Mouse (Mus musculus) left cerebral cortex, postnatal 25 days (tissue): ENCODE data around the gene Carmil1. TPM values are rescaled to one million over a fixed set of nuclear protein-coding genes. Genes with fewer than 3 reads are reported as not detected.
"Not testable (repeated sequence)": the region's sequence is repeated elsewhere in the genome, so short reads cannot be mapped to it uniquely, and the experiment has no call there.

ENCODE experiments used
- DNase-seq, 2 experiments: peaks; one replicate each; pipeline ENCODE4 v3.0.0; 2022; ENCODE audit warnings: low spot score in 2 of 2, mixed read lengths in 1 of 2
- intact Hi-C: fragments of 180-260 bp; cut with DNase I; formaldehyde crosslinking; loops from one replicate; pipeline ENCODE4 v1.15.1; 2025
- total RNA-seq, 2 experiments: library from RNA; stranded (reverse); gene quantifications; 2 replicates each; pipeline ENCODE4 v1.2.3; 2021

Carmil1 gene
- total RNA-seq, 2 experiments from 2014 or later = 27.4 to 37.2 TPM

GRCm38 (mm10) chr13:24117181-24117812 lies 163.3 kb downstream of the Carmil1 start:
- intact Hi-C loops = no loop called here
- no peak for DNase-seq

- peak; percentile 39 to 70 for DNase-seq
- intact Hi-C loops = loop anchor here (1.0 kb wide), 1 partner anchor 168 kb away; no protein-coding TSS in a partner anchor
Observed at GRCm38 (mm10) chr13:24112689-24113348, 167.8 kb downstream of the Carmil1 start.

GRCm38 (mm10) chr13:24110329-24110728 lies 170.3 kb downstream of the Carmil1 start:
- DNase-seq = no peak
- intact Hi-C loops = no loop called here

GRCm38 (mm10) chr13:24108282-24108681 lies 172.3 kb downstream of the Carmil1 start:
- DNase-seq = no peak
- intact Hi-C loops = no loop called here

GRCm38 (mm10) chr13:24107058-24107457 lies 173.5 kb downstream of the Carmil1 start:
- intact Hi-C loops = no loop called here

GRCm38 (mm10) chr13:24105838-24106237 lies 174.8 kb downstream of the Carmil1 start:
- DNase-seq = no peak
- intact Hi-C loops = no loop called here

More at GRCm38 (mm10) chr13:24107058-24107457, 173.5 kb downstream of the Carmil1 start:
- DNase-seq = no peak

GRCm38 (mm10) chr13:24105340-24105669 lies 175.3 kb downstream of the Carmil1 start:
- DNase-seq = no peak
- intact Hi-C loops = no loop called here

- intact Hi-C loops = not testable (repeated sequence)
Observed at GRCm38 (mm10) chr13:24104611-24105339, 175.8 kb downstream of the Carmil1 start.

GRCm38 (mm10) chr13:24104016-24104415 lies 176.6 kb downstream of the Carmil1 start:
- intact Hi-C loops = no loop called here
- no peak for DNase-seq

More at GRCm38 (mm10) chr13:24104611-24105339, 175.8 kb downstream of the Carmil1 start:
- DNase-seq = not testable (repeated sequence)

- no peak for DNase-seq
- intact Hi-C loops = no loop called here
Observed at GRCm38 (mm10) chr13:24103152-24103551, 177.4 kb downstream of the Carmil1 start.

GRCm38 (mm10) chr13:24102256-24102655 lies 178.3 kb downstream of the Carmil1 start:
- intact Hi-C loops = no loop called here
- peak in 1 of 2 experiments; percentile 39 for DNase-seq

GRCm38 (mm10) chr13:24101157-24102130 lies 179.2 kb downstream of the Carmil1 start:
- DNase-seq = no peak
- intact Hi-C loops = no loop called here

- intact Hi-C loops = no loop called here
- no peak for DNase-seq
Observed at GRCm38 (mm10) chr13:24100516-24101094, 180.0 kb downstream of the Carmil1 start.

GRCm38 (mm10) chr13:24096573-24096972 lies 184.0 kb downstream of the Carmil1 start:
- no peak for DNase-seq
- intact Hi-C loops = loop anchor here (10.0 kb wide), 1 partner anchor 272 kb away; no protein-coding TSS in a partner anchor

GRCm38 (mm10) chr13:24094825-24095547 lies 185.6 kb downstream of the Carmil1 start:
- DNase-seq = no peak
- intact Hi-C loops = loop anchor here (10.0 kb wide), 1 partner anchor 270 kb away; no protein-coding TSS in a partner anchor

GRCm38 (mm10) chr13:24093108-24093507 lies 187.5 kb downstream of the Carmil1 start:
- intact Hi-C loops = loop anchor here (10.0 kb wide), 1 partner anchor 268 kb away; no protein-coding TSS in a partner anchor
- no peak for DNase-seq

- intact Hi-C loops = loop anchor here (10.0 kb wide), 1 partner anchor 267 kb away; no protein-coding TSS in a partner anchor
- no peak for DNase-seq
Observed at GRCm38 (mm10) chr13:24092073-24092472, 188.5 kb downstream of the Carmil1 start.

- intact Hi-C loops = no loop called here
- DNase-seq = no peak
Observed at GRCm38 (mm10) chr13:24082153-24082552, 198.4 kb downstream of the Carmil1 start.
